Mouse (Mus musculus) large intestine, adult 2 months (tissue): ENCODE results near the gene Trpc2. TPM values are rescaled to one million over a fixed set of nuclear protein-coding genes. Genes with fewer than 3 reads are reported as not detected.
"Not testable (repeated sequence)": the region's sequence is repeated elsewhere in the genome, so short reads cannot be mapped to it uniquely, and the experiment has no call there.

Experiments used
- DNase-seq: peaks from one replicate; pipeline ENCODE4 v3.0.0-alpha.2; 2012; ENCODE audit warnings: low read depth, low spot score
- WGBS: fragments of 180-500 bp; shearing (Covaris S2); methylation state at CpG from one replicate; pipeline ENCODE4 v1.1.7; 2018; 5-methylcytosine and 5-hydroxymethylcytosine counted together
- polyA plus RNA-seq: library from polyadenylated mRNA; depleted of rRNA; stranded (reverse); fragments of >200 nt; gene quantifications from 2 replicates; pipeline ENCODE4 v1.2.3, GENCODE M21; 2012; rRNA removed

The Trpc2 gene
- polyA plus RNA-seq = not detected in 2 replicates

DNA sequence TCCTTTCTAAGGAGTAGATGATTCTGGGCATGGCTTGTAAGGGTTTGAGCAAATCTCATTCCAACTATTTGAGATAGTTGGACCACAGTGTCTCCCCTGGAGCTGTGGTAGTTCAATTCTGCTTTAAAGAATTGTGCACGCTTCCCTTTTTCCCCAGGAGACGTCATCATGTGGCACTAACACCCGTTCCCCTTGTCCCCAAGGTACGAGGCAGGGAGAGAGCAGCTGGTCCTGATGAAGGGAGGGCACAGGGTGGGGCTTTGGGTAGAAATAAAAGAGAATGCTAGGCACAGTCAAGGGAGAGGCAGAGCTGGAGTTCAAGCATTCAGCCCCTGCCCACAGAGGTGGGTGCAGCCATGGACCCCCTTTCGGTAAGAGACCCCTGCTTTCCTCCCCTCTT is at the start of gene Trpc2:
Gene Trpc2 (plus strand): TSS at position 301 of the 400 bp plus-strand sequence.
- no peak for DNase-seq
- WGBS = 71% methylated on average over 5 of the region's 5 CpGs

GRCm38 (mm10) chr7:102034904-102035303 is 48.0 kb upstream of the Trpc2 start:
- WGBS = 98% methylated on average over 1 of the region's 1 CpGs
- DNase-seq = no peak

DNA sequence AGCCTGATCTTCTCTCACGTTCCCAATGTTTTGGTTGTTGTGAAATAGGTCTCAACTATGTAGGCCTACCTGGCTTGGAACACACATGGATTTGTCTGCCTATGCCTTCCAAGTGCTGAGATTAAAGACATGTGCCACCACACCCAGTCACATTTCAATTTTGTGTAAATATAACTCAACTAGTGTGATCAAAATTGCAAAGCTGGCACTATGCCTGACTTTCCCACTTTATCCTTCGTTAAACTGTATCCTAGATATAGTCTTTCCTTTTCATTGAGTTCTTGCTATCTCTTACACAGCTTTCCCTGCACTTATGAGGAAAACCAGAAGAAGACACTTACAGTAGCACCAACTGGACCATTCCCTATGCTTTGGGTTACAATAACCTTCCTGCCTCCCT is 47.4 kb upstream of the Trpc2 start:
- DNase-seq = no peak
- WGBS = 60% methylated on average over 2 of the region's 2 CpGs

GRCm38 (mm10) chr7:102037318-102037717 is 45.6 kb upstream of the Trpc2 start:
- 85% methylated on average over 3 of the region's 3 CpGs for WGBS
- no peak for DNase-seq

DNA sequence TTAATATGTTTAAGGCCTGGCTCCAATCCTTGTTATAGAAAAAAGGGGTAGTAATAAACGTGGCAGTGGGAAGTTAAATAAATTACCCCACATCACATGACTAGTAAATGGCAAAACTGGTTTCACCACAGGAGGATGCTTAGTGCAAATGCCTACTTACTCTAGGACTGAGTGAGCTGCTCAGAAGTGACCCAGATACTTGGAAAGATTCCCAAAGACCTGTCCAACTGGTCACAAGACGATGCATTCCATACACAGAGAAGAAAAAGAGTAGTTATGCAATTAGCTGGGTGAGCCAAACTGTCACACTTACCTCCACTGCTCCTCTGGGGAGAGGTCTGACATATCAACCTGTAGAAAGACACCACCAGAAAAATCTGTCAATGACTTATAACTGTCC is 40.6 kb upstream of the Trpc2 start:
- WGBS = 20% methylated on average over 2 of the region's 2 CpGs
- DNase-seq = no peak

DNA sequence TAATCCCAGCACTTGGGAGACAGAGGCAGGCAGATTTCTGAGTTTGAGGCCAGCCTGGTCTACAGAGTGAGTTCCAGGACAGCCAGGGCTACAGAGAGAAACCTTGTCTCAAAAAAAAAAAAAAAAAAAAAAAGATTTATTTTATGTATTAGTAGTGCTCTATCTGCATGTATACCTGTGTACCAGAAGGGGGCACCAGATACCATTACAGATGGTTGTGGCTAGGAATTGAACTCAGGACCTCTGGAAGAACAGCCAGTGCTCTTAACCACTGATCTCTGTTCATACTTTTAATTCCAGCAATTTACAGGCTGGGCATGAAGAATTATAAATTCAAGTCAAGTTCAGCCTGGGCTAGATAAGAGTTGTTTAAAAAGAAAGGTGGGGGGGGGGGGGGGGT is 34.4 kb upstream of the Trpc2 start:
- DNase-seq = not testable (repeated sequence)

DNA sequence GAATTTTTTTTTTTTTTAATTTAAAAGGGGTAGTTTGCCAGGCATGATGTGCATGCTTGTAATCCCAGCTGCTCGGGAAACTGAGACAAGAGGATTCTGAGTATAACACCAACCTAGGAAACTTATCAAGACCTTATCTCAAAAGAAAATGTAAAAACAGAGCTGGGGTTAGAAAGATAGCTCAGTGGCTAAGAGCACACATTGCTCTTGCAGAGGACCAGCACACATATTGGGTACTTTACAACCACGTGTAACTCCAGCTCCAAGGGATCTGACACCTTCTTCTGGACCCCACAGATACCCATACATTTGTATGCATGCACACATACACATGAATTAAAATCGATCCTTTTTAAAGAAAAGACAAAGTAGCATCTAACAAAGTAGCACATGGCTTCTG is 21.6 kb upstream of the Trpc2 start:
- DNase-seq = no peak
- 65% methylated on average over 3 of the region's 3 CpGs for WGBS

GRCm38 (mm10) chr7:102062203-102062602 is 20.7 kb upstream of the Trpc2 start:
- peak; percentile 70 for DNase-seq
- WGBS = 42% methylated on average over 1 of the region's 1 CpGs

- WGBS = 57% methylated on average over 9 of the region's 9 CpGs
- no peak for DNase-seq
Measured at GRCm38 (mm10) chr7:102063891-102064290, 19.0 kb upstream of the Trpc2 start.

DNA sequence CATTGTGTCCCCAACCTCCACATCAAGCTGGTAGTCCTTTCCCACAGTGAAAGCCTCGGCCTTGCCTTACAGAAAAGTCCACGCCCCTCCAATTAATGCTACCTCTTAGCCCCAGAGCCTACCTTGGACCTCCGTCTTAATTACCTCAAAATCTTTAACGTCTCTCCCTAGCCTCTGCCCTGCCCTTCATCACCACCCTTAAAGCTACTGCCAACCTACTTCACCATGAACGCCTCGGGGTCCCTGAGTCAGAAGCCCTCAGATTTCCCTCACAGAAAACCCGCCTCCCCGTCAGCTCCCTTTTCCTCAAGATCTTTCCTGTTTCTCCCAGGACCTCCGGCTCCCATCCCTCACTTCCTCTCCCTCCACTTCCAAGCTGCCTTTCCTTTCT is 18.3 kb upstream of the Trpc2 start:
- WGBS = 1% methylated on average over 9 of the region's 9 CpGs
- no peak for DNase-seq

- DNase-seq = peak; percentile 87
- under 1% methylated on average over 56 of the region's 56 CpGs for WGBS
Measured at GRCm38 (mm10) chr7:102065046-102065891, 17.6 kb upstream of the Trpc2 start, which contains the start of the genes Rnf121, Xndc1 and Xntrpc. Gene Rnf121 (minus strand): TSS chr7:102065469. Gene Xndc1 (plus strand): TSS chr7:102065511. Gene Xntrpc (plus strand): TSS chr7:102065713.

DNA sequence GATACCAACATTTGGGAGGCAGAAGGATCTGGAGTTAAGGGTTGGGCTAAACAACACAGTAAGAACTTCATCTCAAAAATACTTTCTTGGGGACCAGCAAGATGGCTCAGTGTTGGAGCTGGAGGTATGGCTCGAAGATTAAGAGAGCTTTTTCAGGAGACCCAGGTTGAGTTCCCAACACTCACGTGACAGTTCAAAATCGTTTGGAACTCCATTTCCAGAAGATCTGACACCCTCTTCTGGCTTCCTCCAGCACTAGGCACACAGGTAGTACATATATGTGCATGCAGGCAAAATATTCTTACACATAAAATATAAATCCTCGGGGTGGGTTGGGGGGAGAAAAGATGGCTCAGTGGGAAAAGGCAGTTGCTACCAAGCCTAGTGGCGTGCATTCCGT is 16.6 kb upstream of the Trpc2 start:
- 53% methylated on average over 6 of the region's 6 CpGs for WGBS
- DNase-seq = no peak

GRCm38 (mm10) chr7:102076714-102077296 is 6.1 kb upstream of the Trpc2 start:
- no peak for DNase-seq
- 82% methylated on average over 7 of the region's 7 CpGs for WGBS

DNA sequence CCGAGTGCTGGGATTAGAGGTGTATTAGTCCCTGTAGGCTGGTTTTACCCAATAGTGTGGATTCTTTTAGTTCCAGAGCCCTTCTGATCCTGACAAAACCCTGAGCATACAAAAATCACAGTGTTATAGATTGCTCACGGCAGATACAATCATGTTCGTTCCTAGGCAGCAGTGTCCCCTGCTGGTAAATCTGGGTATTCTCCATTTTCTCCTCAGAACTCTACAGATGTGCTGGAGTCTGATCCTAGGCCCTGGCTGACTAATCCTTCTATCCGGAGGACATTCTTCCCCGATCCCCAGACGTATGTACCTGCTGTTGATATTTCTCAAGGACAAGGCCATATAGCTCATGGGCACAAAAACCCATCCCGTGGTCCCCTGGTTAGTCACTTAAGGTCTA is 4.4 kb upstream of the Trpc2 start:
- DNase-seq = no peak
- WGBS = 69% methylated on average over 7 of the region's 7 CpGs

GRCm38 (mm10) chr7:102080311-102080710 is 2.6 kb upstream of the Trpc2 start:
- WGBS = 85% methylated on average over 8 of the region's 8 CpGs
- DNase-seq = no peak

GRCm38 (mm10) chr7:102081784-102082183 is 1.1 kb upstream of the Trpc2 start:
- DNase-seq = no peak
- WGBS = over 99% methylated on average over 5 of the region's 5 CpGs

DNA sequence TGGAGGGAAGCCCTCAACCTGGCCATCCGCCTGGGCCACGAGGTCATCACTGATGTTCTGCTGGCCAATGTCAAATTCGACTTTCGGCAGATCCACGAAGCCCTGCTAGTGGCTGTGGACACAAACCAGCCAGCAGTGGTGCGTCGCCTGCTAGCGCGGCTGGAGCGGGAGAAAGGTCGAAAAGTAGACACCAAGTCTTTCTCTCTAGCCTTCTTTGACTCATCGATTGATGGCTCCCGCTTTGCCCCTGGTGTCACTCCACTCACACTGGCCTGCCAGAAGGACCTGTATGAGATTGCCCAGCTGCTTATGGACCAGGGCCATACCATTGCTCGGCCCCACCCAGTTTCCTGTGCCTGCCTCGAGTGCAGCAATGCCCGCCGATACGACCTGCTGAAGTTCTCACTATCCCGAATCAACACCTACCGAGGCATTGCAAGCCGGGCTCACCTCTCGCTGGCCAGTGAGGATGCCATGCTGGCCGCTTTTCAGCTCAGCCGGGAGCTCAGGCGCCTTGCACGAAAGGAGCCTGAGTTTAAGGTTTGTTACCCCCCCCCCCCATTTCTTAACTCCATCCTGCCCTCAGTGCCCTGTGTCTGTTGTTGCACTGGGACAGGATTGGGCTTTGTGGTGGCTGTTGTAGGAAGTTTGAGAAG is 1.3 kb downstream of the Trpc2 start:
- no peak for DNase-seq
- 87% methylated on average over 26 of the region's 26 CpGs for WGBS

DNA sequence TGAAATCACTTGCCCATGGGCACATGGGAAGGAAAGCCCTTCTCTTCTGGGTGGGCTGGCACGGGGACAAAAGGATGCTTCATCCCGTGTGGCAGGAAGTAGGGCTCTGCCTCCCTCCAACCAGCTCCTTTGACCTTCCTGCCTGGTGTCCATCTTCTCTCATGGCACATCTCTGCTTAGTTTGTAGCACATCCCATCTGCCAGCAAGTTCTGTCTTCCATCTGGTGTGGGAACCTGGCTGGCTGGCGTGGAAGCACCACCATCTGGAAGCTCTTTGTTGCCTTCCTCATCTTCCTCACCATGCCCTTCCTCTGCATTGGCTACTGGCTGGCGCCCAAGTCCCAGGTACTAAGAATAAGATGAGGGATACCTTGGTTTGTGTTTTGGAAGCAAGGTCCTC is 4.4 kb downstream of the Trpc2 start:
- DNase-seq = no peak
- WGBS = 90% methylated on average over 4 of the region's 4 CpGs

- WGBS = 7% methylated on average over 30 of the region's 30 CpGs
- no peak for DNase-seq
Measured at GRCm38 (mm10) chr7:102099760-102100661, 17.1 kb downstream of the Trpc2 start.

- 57% methylated on average over 5 of the region's 5 CpGs for WGBS
- no peak for DNase-seq
Measured at GRCm38 (mm10) chr7:102100868-102101267, 18.0 kb downstream of the Trpc2 start.
